Mouse (Mus musculus): ENCODE results near the gene Nucks1. TPM values are rescaled to one million over a fixed set of nuclear protein-coding genes. Genes with fewer than 3 reads are reported as not detected.
"Not testable (repeated sequence)": the region's sequence is repeated elsewhere in the genome, so short reads cannot be mapped to it uniquely, and the experiment has no call there.

Nucks1 gene
- polyA plus RNA-seq, 1 experiment from 2014 or later = 64.1 TPM

GRCm38 (mm10) chr1:131909236-131909635, 1.1 kb upstream of the Nucks1 start:
- H3K36me3 ChIP-seq (ENCODE audit: control insufficient read depth, insufficient read depth, low read length); H3K4me2 ChIP-seq (ENCODE audit: low read depth, low read length); H3K4me3 ChIP-seq (replicated peaks; ENCODE audit: low read length); H3K9me3 ChIP-seq (replicated peaks; ENCODE audit: control insufficient read depth, low read length); H3K27ac ChIP-seq (ENCODE audit: low read length); ATAC-seq (ENCODE audit: insufficient read depth, low FRiP score); H3K27me3 ChIP-seq (ENCODE audit: control insufficient read depth, insufficient read depth, low read length); H3K9ac ChIP-seq (ENCODE audit: low read length): not testable (repeated sequence)
- H3K4me1 ChIP-seq (ENCODE audit: control insufficient read depth, insufficient read depth, low read length) = peaks cover 12% of the 10 kb centered on the region
- WGBS = 98% methylated on average over 2 of the region's 2 CpGs

DNA sequence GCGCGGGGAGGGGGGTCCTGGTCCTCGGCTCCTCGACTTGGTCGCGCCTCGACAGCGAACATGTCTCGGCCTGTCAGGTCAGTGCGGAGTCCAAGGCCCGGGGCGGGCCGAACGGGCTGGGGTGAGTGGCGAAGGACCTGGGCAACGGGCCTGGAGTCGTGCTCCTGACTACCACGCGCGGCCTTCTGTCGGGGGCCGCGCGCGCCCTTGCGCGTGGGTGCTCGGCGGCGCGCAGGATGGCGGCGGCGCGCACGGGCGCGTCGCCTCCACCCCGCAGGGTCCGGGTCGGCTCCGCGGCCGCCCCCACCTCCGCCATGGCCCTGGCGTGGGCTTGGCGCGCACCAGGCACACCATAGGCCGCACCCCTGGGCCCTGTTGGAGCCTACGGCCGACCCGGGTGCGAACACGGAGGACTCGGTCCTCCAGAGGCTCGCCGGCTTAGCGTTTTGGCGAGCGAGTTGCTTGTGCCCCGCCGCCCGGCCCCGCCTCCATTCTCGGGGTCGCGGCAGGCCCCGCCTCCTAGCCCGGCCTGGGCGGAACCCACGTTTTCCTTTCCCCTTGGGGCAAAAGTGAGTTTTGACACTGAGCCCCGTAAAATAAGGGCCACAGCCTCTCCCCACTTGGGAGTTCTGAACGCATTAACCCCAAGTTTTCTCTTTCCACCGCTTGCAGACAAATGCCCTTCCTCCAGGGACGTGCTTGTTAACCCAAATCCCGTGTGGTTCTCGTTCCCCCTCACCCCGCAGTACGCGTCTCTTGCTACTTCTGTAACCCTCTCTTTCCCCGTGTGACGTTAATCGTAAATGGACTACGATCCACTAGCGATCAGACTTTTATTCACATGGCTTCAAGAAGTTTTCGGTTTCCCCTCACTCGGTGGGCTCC, 582 bp downstream of the Nucks1 start:
- peak overlapping the region; percentile 98 for H3K9ac ChIP-seq (ENCODE audit: low read length)
- WGBS = under 1% methylated on average over 88 of the region's 88 CpGs
- H3K9me3 ChIP-seq (replicated peaks; ENCODE audit: control insufficient read depth, low read length) = no peaks in the 10 kb centered on the region
- H3K4me1 ChIP-seq (ENCODE audit: control insufficient read depth, insufficient read depth, low read length) = peaks cover 12% of the 10 kb centered on the region
- peak overlapping the region; percentile 98 for H3K27ac ChIP-seq (ENCODE audit: low read length)
- no peaks in the 10 kb centered on the region for H3K27me3 ChIP-seq (ENCODE audit: control insufficient read depth, insufficient read depth, low read length)
- peak; percentile 81 for ATAC-seq (ENCODE audit: insufficient read depth, low FRiP score)
- peak overlapping the region; percentile 86 for H3K4me2 ChIP-seq (ENCODE audit: low read depth, low read length)
- no peaks in the 10 kb centered on the region for H3K36me3 ChIP-seq (ENCODE audit: control insufficient read depth, insufficient read depth, low read length)
- peak overlapping the region; percentile 97 for H3K4me3 ChIP-seq (replicated peaks; ENCODE audit: low read length)

DNA sequence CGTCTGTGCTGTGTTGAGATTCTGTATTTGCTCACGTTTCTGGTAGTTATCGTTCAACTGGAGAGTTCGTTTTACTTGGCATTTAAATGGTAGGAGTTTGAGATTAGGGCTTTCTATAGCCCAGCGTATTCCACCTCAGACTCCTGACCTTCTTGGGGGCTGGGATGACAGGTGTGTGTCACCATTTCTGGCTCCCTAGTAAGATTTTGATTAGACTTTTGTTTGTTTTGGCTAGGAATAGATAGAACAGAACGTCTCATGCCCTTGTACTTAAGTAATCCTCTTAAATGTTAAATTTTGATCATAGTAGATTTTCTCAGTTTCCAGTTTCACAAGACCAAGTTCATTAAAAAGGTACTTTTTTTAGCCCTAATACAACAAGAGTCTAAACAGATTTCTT, 7.3 kb downstream of the Nucks1 start:
- Histone ChIP-seq H3K4me3 (replicated peaks; ENCODE audit: low read length) (no peak overlapping the region), H3K36me3 (ENCODE audit: control insufficient read depth, insufficient read depth, low read length) (peaks cover 2% of the 10 kb centered on the region; the same call in 1 of the 2 replicates), H3K27me3 (ENCODE audit: control insufficient read depth, insufficient read depth, low read length) (no peaks in the 10 kb centered on the region), H3K4me2 (ENCODE audit: low read depth, low read length) (no peak overlapping the region), H3K4me1 (ENCODE audit: control insufficient read depth, insufficient read depth, low read length) (peaks cover 4% of the 10 kb centered on the region; the same call in 1 of the 2 replicates), H3K27ac (ENCODE audit: low read length) (no peak overlapping the region), H3K9me3 (replicated peaks; ENCODE audit: control insufficient read depth, low read length) (no peaks in the 10 kb centered on the region), H3K9ac (ENCODE audit: low read length) (no peak overlapping the region)
- WGBS = 60% methylated on average over 6 of the region's 6 CpGs
- no peak for ATAC-seq (ENCODE audit: insufficient read depth, low FRiP score)

DNA sequence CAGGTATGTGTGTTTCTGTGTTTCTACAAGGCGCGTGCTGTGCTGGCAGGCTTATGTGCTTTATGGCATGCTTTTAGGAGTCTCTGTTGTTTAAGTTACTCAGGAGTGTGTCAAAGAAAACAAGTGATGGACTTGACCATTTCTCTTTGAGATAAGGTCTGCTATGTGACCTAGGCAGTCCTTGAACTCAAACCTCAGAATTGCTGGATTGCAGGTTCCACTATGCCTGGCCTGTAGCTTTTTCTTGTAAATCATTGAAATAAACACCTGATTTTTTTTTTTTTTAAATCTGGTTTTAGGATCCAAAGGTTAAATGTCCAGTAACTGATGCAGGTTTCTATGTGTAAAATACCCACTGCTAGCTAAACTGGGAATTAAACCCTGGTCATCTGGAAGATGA, 8.7 kb downstream of the Nucks1 start:
- Histone ChIP-seq H3K4me2 (ENCODE audit: low read depth, low read length) (no peak overlapping the region), H3K27ac (ENCODE audit: low read length) (no peak overlapping the region), H3K4me3 (replicated peaks; ENCODE audit: low read length) (no peak overlapping the region), H3K9me3 (replicated peaks; ENCODE audit: control insufficient read depth, low read length) (no peaks in the 10 kb centered on the region), H3K36me3 (ENCODE audit: control insufficient read depth, insufficient read depth, low read length) (peaks cover 4% of the 10 kb centered on the region; the same call in 1 of the 2 replicates), H3K27me3 (ENCODE audit: control insufficient read depth, insufficient read depth, low read length) (no peaks in the 10 kb centered on the region), H3K9ac (ENCODE audit: low read length) (no peak overlapping the region), H3K4me1 (ENCODE audit: control insufficient read depth, insufficient read depth, low read length) (peaks cover 4% of the 10 kb centered on the region; the same call in 1 of the 2 replicates)
- 95% methylated on average over 2 of the region's 2 CpGs for WGBS
- no peak for ATAC-seq (ENCODE audit: insufficient read depth, low FRiP score)

DNA sequence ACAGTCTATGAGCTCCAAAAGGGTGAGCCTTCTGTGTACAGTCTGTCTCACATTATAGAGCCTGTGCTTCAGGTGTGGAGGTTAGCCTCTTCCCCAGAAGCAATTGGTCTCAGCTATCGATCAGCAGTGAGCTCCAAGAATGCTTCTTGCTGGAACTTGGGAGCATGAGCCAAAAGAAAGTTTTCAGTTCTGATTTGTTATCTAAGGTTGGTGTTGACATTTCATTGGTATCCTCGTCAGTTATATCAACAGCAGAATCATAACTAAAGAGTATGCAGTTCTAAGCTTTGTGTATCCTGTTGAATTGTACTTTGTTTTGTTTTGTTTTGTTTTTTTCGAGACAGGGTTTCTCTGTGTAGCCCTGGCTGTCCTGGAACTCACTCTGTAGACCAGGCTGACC, 11.8 kb downstream of the Nucks1 start:
- H3K36me3 ChIP-seq (ENCODE audit: control insufficient read depth, insufficient read depth, low read length) = peaks cover 25% of the 10 kb centered on the region
- no peak overlapping the region for H3K4me2 ChIP-seq (ENCODE audit: low read depth, low read length)
- no peak for ATAC-seq (ENCODE audit: insufficient read depth, low FRiP score)
- peaks cover 4% of the 10 kb centered on the region; the same call in 1 of the 2 replicates for H3K4me1 ChIP-seq (ENCODE audit: control insufficient read depth, insufficient read depth, low read length)
- H3K9me3 ChIP-seq (replicated peaks; ENCODE audit: control insufficient read depth, low read length) = no peaks in the 10 kb centered on the region
- no peaks in the 10 kb centered on the region for H3K27me3 ChIP-seq (ENCODE audit: control insufficient read depth, insufficient read depth, low read length)
- WGBS = 80% methylated on average over 3 of the region's 3 CpGs
- H3K27ac ChIP-seq (ENCODE audit: low read length) = no peak overlapping the region
- no peak overlapping the region for H3K4me3 ChIP-seq (replicated peaks; ENCODE audit: low read length)
- H3K9ac ChIP-seq (ENCODE audit: low read length) = no peak overlapping the region

DNA sequence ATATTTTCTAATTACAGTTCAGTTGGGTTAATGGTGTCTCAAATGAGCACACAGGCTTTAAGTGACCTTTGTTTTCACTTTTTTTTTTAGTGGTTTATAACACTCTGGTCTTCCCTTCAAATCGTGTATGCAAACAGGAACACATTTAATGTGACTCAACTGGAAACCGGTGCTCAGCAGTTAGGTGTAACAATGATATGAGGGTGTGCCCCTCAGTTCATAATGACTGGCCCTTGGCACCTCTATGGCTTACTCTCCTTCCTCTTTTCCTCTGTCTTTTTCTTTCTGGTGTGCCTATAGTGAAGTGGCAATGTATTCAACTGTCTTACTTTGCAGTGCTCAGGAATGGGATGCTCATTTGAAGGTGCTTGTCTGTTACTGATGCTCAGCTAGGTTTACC, 23.1 kb downstream of the Nucks1 start:
- Histone ChIP-seq H3K9me3 (replicated peaks; ENCODE audit: control insufficient read depth, low read length) (no peaks in the 10 kb centered on the region), H3K9ac (ENCODE audit: low read length) (no peak overlapping the region), H3K4me2 (ENCODE audit: low read depth, low read length) (no peak overlapping the region), H3K36me3 (ENCODE audit: control insufficient read depth, insufficient read depth, low read length) (peaks cover 23% of the 10 kb centered on the region), H3K27me3 (ENCODE audit: control insufficient read depth, insufficient read depth, low read length) (no peaks in the 10 kb centered on the region), H3K27ac (ENCODE audit: low read length) (no peak overlapping the region), H3K4me3 (replicated peaks; ENCODE audit: low read length) (no peak overlapping the region), H3K4me1 (ENCODE audit: control insufficient read depth, insufficient read depth, low read length) (0 out of 2 replicates have a peak, but pooled peaks cover 4% of the 10 kb centered on the region)
- WGBS = 68% methylated on average over 2 of the region's 2 CpGs
- ATAC-seq (ENCODE audit: insufficient read depth, low FRiP score) = no peak

DNA sequence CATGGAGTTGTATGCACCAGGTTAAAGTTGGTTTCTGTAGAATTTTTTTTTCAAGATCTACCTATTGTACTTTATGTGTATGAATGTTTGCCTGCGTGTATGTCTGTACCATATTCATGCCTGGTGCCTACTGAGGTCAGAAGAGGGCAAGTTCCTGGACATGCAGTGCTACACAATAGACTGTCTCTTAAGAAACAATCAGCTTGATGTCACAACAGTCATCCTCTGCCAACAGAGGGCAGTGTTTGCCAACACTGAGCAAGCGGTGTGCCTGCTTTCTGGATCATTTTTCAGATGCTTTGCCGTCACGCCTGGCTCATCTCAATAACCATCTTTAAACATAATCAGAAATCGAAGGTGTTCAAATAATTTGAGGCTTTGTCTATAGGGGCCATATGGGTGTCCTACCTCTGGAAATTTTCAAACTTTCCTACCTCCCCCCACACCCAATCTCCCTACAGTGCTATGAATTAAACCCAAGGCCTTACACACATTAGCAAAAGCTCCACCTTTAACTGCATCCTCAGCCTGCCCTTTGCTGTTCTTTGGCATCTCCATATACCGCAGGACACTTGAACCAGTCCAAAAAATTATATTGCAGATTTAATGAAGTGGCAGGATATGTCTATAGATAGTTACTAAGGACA, 27.4 kb downstream of the Nucks1 start:
- 48% methylated on average over 6 of the region's 6 CpGs for WGBS
- no peak overlapping the region for H3K9ac ChIP-seq (ENCODE audit: low read length)
- H3K4me2 ChIP-seq (ENCODE audit: low read depth, low read length) = no peak overlapping the region
- peaks cover 5% of the 10 kb centered on the region for H3K36me3 ChIP-seq (ENCODE audit: control insufficient read depth, insufficient read depth, low read length)
- no peak for ATAC-seq (ENCODE audit: insufficient read depth, low FRiP score)
- H3K9me3 ChIP-seq (replicated peaks; ENCODE audit: control insufficient read depth, low read length) = no peaks in the 10 kb centered on the region
- 0 out of 2 replicates have a peak, but pooled peaks cover 4% of the 10 kb centered on the region for H3K4me1 ChIP-seq (ENCODE audit: control insufficient read depth, insufficient read depth, low read length)
- no peak overlapping the region; the same call in 1 of the 2 replicates for H3K27ac ChIP-seq (ENCODE audit: low read length)
- no peaks in the 10 kb centered on the region for H3K27me3 ChIP-seq (ENCODE audit: control insufficient read depth, insufficient read depth, low read length)
- H3K4me3 ChIP-seq (replicated peaks; ENCODE audit: low read length) = no peak overlapping the region

DNA sequence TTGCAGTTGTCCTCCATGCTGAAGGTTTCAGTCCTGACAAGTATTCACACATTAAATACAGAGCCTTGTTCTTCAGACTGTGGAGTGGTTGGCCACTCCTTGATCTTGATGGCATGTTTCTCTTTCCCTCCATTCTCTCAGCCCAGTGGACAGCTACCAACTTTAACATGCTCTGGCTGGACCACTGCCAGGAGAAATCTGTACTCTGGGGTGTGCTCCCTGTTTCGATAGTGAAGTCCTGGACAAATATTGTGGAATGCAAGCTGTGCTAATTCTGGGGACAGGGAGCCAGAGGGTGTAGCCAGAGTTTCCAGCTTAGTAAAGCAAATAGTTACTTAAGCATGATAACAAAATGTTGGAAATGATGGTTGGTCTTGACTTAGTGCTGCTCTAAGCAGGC, 28.5 kb downstream of the Nucks1 start:
- no peaks in the 10 kb centered on the region for H3K9me3 ChIP-seq (replicated peaks; ENCODE audit: control insufficient read depth, low read length)
- no peak overlapping the region for H3K9ac ChIP-seq (ENCODE audit: low read length)
- H3K36me3 ChIP-seq (ENCODE audit: control insufficient read depth, insufficient read depth, low read length) = peaks cover 1% of the 10 kb centered on the region
- no peaks in the 10 kb centered on the region for H3K27me3 ChIP-seq (ENCODE audit: control insufficient read depth, insufficient read depth, low read length)
- H3K27ac ChIP-seq (ENCODE audit: low read length) = peak overlapping the region; percentile 61
- ATAC-seq (ENCODE audit: insufficient read depth, low FRiP score) = peak; percentile 90
- H3K4me3 ChIP-seq (replicated peaks; ENCODE audit: low read length) = no peak overlapping the region
- H3K4me2 ChIP-seq (ENCODE audit: low read depth, low read length) = no peak overlapping the region
- 26% methylated on average over 1 of the region's 1 CpGs for WGBS
- 0 out of 2 replicates have a peak, but pooled peaks cover 4% of the 10 kb centered on the region for H3K4me1 ChIP-seq (ENCODE audit: control insufficient read depth, insufficient read depth, low read length)

DNA sequence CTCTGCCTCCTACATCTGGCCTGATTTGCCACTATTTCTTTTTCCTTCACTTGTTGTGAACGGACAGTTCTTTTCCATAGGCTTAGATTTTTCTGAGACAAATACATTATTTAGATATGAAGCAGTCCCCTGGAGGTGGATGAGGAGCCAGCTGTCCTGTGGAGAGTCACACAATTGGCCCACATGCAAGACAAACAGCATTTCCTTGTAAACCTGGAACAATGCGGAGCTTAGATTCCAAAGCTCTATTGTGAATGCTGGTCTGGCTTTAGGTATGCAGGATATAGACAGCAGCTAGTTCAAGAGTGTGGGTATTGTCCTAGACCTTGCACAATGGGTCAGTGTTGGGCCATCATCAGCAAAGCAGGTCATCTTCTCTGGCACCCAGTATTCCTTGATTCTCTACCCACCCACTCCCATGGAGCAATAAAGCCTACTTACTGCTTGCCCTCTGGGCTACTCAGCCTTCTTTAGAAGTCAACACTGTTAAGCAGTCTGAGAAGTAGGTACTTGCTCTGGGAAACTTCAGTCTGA, 30.4 kb downstream of the Nucks1 start:
- no peak for ATAC-seq (ENCODE audit: insufficient read depth, low FRiP score)
- WGBS = 68% methylated on average over 2 of the region's 2 CpGs
- H3K9ac ChIP-seq (ENCODE audit: low read length) = no peak overlapping the region

More for the DNA sequence above, 30.4 kb downstream of the Nucks1 start:
- Histone ChIP-seq H3K27me3 (ENCODE audit: control insufficient read depth, insufficient read depth, low read length) (no peaks in the 10 kb centered on the region), H3K9me3 (replicated peaks; ENCODE audit: control insufficient read depth, low read length) (no peaks in the 10 kb centered on the region), H3K4me1 (ENCODE audit: control insufficient read depth, insufficient read depth, low read length) (peaks cover 8% of the 10 kb centered on the region; the same call in 1 of the 2 replicates), H3K36me3 (ENCODE audit: control insufficient read depth, insufficient read depth, low read length) (no peaks in the 10 kb centered on the region; the same call in 1 of the 2 replicates), H3K4me2 (ENCODE audit: low read depth, low read length) (no peak overlapping the region), H3K27ac (ENCODE audit: low read length) (no peak overlapping the region), H3K4me3 (replicated peaks; ENCODE audit: low read length) (no peak overlapping the region)
